Mouse (Mus musculus) ZHBTc4 (cell line): ENCODE measurements around the gene Krt33a.
A peak's percentile ranks its signal among the peaks of the same experiment; 100 is the strongest.

Experiments used
- DNase-seq: peaks from one replicate; pipeline ENCODE4 v3.0.0-alpha.2; 2011; ENCODE audit warnings: low read depth, low spot score

The Krt33a gene

GRCm38 (mm10) chr11:100016112-100016511 lies at the start of gene Krt33a:
Gene Krt33a (minus strand): TSS chr11:100016212.
- no peak for DNase-seq

GRCm38 (mm10) chr11:100058875-100059274 lies 42.9 kb upstream of the Krt33a start:
- peak; percentile 80 for DNase-seq

- no peak for DNase-seq
These were observed 40.0 kb upstream of the Krt33a start for GRCm38 (mm10) chr11:100055686-100056655.

GRCm38 (mm10) chr11:100050451-100050850 lies 34.4 kb upstream of the Krt33a start, which contains the start of gene Krt31:
Gene Krt31 (minus strand): TSS chr11:100050551.
- DNase-seq = no peak

- DNase-seq = no peak
These were observed 31.2 kb upstream of the Krt33a start for GRCm38 (mm10) chr11:100047193-100047592.

GRCm38 (mm10) chr11:100046303-100046866 lies 30.4 kb upstream of the Krt33a start:
- DNase-seq = no peak

GRCm38 (mm10) chr11:100041454-100041853 lies 25.4 kb upstream of the Krt33a start, which contains the start of gene Krt34:
Gene Krt34 (minus strand): TSS chr11:100041554.
- no peak for DNase-seq

GRCm38 (mm10) chr11:100029768-100030167 lies 13.8 kb upstream of the Krt33a start, which contains the start of gene Krt33b:
Gene Krt33b (minus strand): TSS chr11:100029868.
- no peak for DNase-seq

- no peak for DNase-seq
These were observed 5.4 kb upstream of the Krt33a start for GRCm38 (mm10) chr11:100021438-100021837.

- no peak for DNase-seq
These were observed 3.5 kb upstream of the Krt33a start for GRCm38 (mm10) chr11:100019466-100019865.

GRCm38 (mm10) chr11:100013691-100014171 lies 2.3 kb downstream of the Krt33a start:
- no peak for DNase-seq

GRCm38 (mm10) chr11:100010682-100011081 lies 5.3 kb downstream of the Krt33a start:
- DNase-seq = no peak

- DNase-seq = no peak
These were observed 7.7 kb downstream of the Krt33a start for GRCm38 (mm10) chr11:100008336-100008735.

GRCm38 (mm10) chr11:100006624-100007023 lies 9.4 kb downstream of the Krt33a start:
- peak; percentile 52 for DNase-seq

GRCm38 (mm10) chr11:100005905-100006304 lies 10.1 kb downstream of the Krt33a start:
- no peak for DNase-seq

- DNase-seq = peak; percentile 68
These were observed 11.2 kb downstream of the Krt33a start for GRCm38 (mm10) chr11:100004846-100005245.

GRCm38 (mm10) chr11:99999091-99999490 lies 16.9 kb downstream of the Krt33a start:
- no peak for DNase-seq

GRCm38 (mm10) chr11:99994384-99994661 lies 21.7 kb downstream of the Krt33a start:
- no peak for DNase-seq

GRCm38 (mm10) chr11:99993620-99994383 lies 22.2 kb downstream of the Krt33a start, which contains the start of gene Krtap17-1:
Gene Krtap17-1 (minus strand): TSS chr11:99993994.
- DNase-seq = peak; percentile 17

- no peak for DNase-seq
These were observed 25.4 kb downstream of the Krt33a start for GRCm38 (mm10) chr11:99990571-99990970.

- no peak for DNase-seq
These were observed 26.1 kb downstream of the Krt33a start for GRCm38 (mm10) chr11:99989881-99990405.
